Mouse (Mus musculus) testis, postnatal 14 days (tissue): ENCODE results near the gene Krt14.
"Not testable (repeated sequence)": the region's sequence is repeated elsewhere in the genome, so short reads cannot be mapped to it uniquely, and the experiment has no call there.

Experiments used
- DNase-seq: peaks from one replicate; pipeline ENCODE4 v3.0.0; 2021; ENCODE audit warnings: low spot score

The Krt14 gene

GRCm38 (mm10) chr11:100207498-100207897, at the start of gene Krt14:
Krt14 (minus strand) TSS chr11:100207548.
- no peak for DNase-seq

GRCm38 (mm10) chr11:100255514-100255913, 48.2 kb upstream of the Krt14 start:
- DNase-seq: no peak

- no peak for DNase-seq
Observed at GRCm38 (mm10) chr11:100254360-100255090, 47.2 kb upstream of the Krt14 start.

GRCm38 (mm10) chr11:100248852-100249465, 41.6 kb upstream of the Krt14 start, which contains the start of gene Krt16:
Krt16 (minus strand) TSS chr11:100248902.
- DNase-seq: no peak

- DNase-seq: not testable (repeated sequence)
Observed at GRCm38 (mm10) chr11:100246471-100246870, 39.1 kb upstream of the Krt14 start.

- not testable (repeated sequence) for DNase-seq
Observed at GRCm38 (mm10) chr11:100240272-100240671, 32.9 kb upstream of the Krt14 start.

GRCm38 (mm10) chr11:100221741-100222140, 14.4 kb upstream of the Krt14 start:
- no peak for DNase-seq

- DNase-seq: no peak
Observed at GRCm38 (mm10) chr11:100219304-100219703, 12.0 kb upstream of the Krt14 start.

GRCm38 (mm10) chr11:100208542-100208941, 1.2 kb upstream of the Krt14 start:
- no peak for DNase-seq

- DNase-seq: peak; percentile 20
Observed at GRCm38 (mm10) chr11:100203448-100203847, 3.9 kb downstream of the Krt14 start.

GRCm38 (mm10) chr11:100202906-100203305, 4.4 kb downstream of the Krt14 start:
- no peak for DNase-seq

- DNase-seq: no peak
Observed at GRCm38 (mm10) chr11:100200104-100200820, 7.1 kb downstream of the Krt14 start.

- no peak for DNase-seq
Observed at GRCm38 (mm10) chr11:100198666-100199065, 8.7 kb downstream of the Krt14 start.

- DNase-seq: no peak
Observed at GRCm38 (mm10) chr11:100192992-100193391, 14.4 kb downstream of the Krt14 start, which contains the start of gene Krt9. Krt9 (minus strand) TSS chr11:100193246.

- DNase-seq: no peak
Observed at GRCm38 (mm10) chr11:100191820-100192219, 15.5 kb downstream of the Krt14 start.

- DNase-seq: no peak
Observed at GRCm38 (mm10) chr11:100186736-100187135, 20.6 kb downstream of the Krt14 start.

GRCm38 (mm10) chr11:100181725-100182124, 25.6 kb downstream of the Krt14 start:
- no peak for DNase-seq

GRCm38 (mm10) chr11:100179260-100179659, 28.1 kb downstream of the Krt14 start:
- DNase-seq: no peak

GRCm38 (mm10) chr11:100178307-100178706, 29.0 kb downstream of the Krt14 start:
- DNase-seq: no peak

GRCm38 (mm10) chr11:100176791-100177190, 30.6 kb downstream of the Krt14 start:
- no peak for DNase-seq

GRCm38 (mm10) chr11:100168765-100169762, 38.3 kb downstream of the Krt14 start:
- peak; percentile 64 for DNase-seq
